Mouse (Mus musculus) testis, adult 2 months (tissue): ENCODE results near the gene Calr.

Experiments
- CTCF ChIP-seq: fragments of 200-500 bp; IDR thresholded peaks from 2 replicates; pipeline ENCODE4 v1.5.1; 2012; ENCODE audit warnings: low read depth, mild to moderate bottlenecking, inconsistent platforms, low read length, moderate library complexity; ENCODE audit not compliant: control insufficient read depth, insufficient read depth, insufficient replicate concordance
- POLR2A ChIP-seq: fragments of 200-500 bp; IDR thresholded peaks from 2 replicates; pipeline ENCODE4 v1.6.1; 2012; ENCODE audit warnings: low read depth, mild to moderate bottlenecking, inconsistent platforms, low read length, moderate library complexity; ENCODE audit not compliant: control insufficient read depth

- no peak for TF ChIP-seq CTCF
- no peak for TF ChIP-seq POLR2A
Measured at GRCm38 (mm10) chr8:84811303-84811702, 35.4 kb downstream of the Calr start.
